Mouse (Mus musculus) kidney, postnatal 36 days (tissue): ENCODE measurements at regions not wholly inside any gene's neighbourhood (a gene's known extent, or its start where the extent isn't known, plus 50 kb on each side); places are given as distances from the start of the nearest gene placed in this dataset.

ENCODE experiments used
- DNase-seq, 2 experiments: peaks; one replicate each; pipeline ENCODE4 v3.0.0; 2021 to 2022; ENCODE audit warnings: mixed read lengths in 2 of 2

DNA sequence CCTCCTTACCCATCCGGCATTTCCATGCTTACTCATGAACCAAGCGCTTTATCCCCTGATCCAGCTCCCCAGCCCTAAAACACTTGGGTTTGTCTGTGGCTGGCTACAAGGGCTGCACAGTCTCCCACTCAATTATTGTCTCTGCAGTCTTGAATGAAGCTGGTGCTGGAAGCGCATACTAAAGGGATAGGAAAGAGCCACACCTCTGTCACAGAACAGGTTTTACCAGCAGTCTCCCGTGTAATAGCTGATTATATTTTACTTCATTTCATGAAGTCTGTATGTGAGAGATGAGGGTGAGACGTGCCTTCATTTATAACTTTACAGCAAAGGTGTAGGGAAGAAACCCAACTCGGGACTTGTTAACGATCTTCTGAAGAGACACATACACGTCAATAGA lies 167.0 kb upstream of the Adgrl2 start:
- DNase-seq, result no peak

DNA sequence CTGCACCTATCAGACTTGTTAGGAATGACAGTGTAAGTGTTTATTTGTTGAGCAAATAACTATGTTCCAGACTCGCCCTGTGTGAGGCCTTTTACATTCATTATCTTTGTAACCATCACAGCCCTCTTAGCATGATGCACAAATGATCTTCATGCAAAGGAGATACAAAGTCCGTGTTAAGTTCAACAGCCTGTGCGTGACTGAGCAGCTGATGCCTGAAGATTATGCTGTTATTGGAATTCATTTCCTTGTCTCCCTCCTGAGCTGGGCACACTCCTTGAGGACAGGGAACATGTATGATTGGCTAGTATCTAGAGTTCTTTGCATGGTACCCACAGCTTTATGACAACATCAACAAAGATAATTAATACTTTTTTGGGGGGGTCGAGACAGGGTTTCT lies 162.0 kb upstream of the Adgrl2 start:
- no peak for DNase-seq

DNA sequence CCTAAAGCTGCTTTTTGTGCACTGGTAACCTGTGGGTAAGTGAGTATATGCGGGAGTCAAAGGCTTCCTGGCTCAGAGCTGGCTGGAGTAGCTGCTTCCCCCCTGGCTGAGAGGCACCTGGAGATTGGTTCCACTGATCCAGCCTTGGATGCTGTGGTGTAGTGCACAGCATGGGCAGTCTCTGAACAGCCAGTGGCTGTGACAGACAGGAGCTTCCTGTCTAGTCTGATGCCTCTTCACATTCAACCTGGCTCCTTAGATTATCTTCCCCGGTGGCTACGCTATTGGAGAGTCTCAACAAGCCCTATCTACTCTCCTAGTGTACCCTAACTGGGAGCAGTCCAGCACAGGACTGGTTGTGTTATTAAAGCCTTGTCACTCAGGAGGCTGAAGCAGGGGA lies 160.4 kb upstream of the Adgrl2 start:
- no peak for DNase-seq

DNA sequence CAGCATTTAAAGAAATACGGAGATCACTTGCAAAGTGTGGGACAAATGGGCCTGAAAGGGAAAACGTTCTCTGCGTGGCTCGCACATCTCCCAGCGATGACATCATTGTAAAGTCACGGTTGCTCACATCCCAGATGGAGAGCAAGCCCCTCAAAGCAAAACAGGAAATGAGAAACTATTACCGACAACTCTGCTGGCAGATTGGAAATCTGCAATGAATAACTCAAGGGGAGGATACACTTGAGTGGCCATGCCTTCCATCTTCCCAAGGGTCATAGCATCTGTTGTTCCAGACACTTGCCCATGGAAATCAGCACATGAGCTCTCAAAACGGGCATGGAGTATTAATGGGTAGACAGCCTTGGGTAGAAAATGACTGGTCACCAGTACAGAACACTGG lies 158.3 kb upstream of the Adgrl2 start:
- DNase-seq, result peak; percentile 15 to 35

DNA sequence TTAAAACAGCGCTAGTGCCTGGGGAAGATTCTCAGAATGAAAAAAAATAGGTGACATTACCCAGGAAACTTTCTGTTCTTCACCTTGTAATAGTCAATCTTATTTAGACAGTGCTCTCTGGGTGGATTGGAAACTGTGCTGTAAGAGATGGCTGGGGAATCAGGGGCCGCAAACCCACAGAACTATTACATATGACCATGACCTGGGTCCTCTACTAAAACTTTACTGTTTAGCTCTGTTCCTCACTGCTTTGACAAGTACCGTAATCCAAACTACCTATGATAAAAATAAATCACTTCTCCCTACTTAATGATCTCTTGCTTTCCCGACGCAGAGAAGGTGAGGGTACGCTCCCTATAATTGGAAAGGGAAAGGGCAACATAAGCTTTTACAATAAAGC lies 157.6 kb upstream of the Adgrl2 start:
- no peak for DNase-seq

DNA sequence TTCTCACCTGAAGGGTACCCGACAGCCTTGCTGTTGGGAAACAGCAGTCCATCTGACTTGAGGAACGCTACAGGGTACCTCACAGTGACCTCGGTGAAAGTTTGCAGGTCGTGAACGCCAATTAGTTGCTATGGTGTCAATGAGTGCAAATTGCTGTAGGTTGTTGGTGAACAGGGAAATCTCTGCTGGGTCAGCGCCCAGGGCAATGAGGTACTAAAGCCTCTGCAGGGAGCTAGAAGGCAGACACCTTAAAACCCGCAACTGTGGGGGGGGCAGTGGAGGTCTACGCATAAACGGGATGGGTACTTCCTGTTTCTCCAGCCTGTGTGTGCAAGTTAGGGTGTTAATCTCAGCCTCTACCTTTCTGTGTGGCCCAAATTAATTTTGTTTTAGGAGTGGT lies 156.3 kb upstream of the Adgrl2 start:
- DNase-seq, result no peak

DNA sequence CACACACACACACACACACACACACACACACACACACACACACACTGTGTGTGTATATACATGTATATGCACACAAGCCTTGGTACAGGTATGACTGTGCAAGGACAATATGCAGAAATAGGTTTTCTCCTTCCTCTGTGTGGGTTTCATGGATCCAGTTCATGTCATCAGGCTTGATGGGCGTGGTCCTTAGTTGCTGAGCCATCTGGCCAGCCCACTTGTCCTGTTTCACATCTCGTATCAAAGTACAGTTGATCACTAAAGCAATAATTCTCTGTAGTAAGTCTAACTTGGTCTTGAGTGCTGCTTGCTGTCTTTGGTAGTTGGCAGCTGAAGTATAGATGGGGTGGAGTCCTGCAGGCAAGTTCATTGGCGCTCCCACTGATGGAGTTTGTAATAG lies 150.1 kb upstream of the Adgrl2 start:
- no peak for DNase-seq

DNA sequence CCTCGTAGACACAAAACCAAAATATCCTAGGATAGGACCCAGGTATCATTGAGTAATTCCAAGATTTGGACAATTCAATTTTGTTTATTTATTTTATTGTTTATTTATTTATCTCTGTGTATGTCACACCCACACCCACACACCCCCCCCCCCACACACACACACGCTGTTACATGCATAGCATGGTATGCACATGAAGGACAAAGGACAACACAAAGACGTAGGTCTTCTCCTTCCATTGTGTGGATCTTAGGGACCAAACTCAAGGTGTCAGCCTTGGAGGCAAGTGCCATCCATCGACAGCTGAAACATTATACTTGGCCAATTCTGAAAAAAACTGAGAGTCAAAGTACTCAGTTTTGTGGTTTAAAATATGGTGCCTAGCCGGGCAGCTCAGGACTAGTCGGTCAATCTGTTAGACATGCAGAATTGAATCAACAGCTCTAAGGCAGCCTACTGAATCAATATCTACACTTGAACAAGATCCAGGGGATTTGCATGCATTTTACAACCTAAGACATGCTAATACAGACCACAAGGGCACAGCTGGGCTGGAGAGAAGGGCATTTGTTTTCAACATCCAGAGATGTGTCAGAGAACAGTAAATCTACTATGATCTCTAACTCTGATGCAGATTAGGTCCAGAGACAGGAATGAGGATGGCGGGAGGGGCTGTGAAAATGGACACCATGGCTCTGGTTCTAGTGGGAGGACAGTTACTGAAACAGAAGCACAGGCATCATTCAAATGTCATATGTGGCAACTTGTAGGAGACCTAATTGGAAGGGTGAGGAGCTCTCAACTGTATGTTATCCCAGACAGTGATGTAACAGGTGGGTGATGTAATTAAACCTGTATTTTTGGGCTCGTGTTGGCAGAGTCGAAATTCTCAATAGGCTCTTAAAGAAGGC lies 143.9 kb upstream of the Adgrl2 start:
- no peak for DNase-seq

DNA sequence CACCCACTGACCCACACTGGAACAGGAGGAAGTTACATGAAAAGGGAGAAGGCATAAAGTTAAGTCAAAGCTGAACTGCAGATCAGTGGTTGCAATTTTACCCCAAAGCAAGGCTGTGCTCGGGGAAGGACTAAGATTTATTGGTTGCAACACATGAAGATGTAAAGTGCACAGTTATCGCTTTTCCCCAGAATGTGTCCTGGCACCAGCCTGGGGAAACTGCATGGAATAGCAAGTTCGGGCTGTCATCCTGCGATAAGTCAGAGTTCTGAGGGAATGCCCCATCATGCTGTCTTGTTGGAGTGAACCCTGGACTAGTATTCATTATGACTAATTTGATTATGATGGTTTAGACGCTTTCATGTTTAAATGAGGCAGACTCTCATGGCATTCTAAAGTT lies 128.5 kb upstream of the Adgrl2 start:
- DNase-seq, result no peak

DNA sequence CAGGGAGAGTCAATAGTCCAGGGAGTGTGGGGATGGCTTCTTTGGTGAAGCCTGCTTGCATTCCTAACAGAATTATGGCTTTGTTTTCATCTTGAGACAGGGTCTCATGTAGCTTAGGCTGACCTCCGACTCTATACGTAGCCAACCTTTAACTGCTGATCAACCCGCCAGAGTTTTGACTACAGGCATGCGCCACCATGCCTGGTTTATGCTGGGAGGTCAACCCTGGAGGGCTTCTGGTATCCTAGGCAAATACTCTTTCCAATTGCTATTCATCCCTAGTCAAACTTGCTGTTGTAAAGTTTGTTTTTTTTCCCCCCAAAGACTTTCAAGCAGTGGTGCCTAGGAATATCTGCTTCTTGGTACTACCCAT lies 127.3 kb upstream of the Adgrl2 start:
- DNase-seq, result no peak

DNA sequence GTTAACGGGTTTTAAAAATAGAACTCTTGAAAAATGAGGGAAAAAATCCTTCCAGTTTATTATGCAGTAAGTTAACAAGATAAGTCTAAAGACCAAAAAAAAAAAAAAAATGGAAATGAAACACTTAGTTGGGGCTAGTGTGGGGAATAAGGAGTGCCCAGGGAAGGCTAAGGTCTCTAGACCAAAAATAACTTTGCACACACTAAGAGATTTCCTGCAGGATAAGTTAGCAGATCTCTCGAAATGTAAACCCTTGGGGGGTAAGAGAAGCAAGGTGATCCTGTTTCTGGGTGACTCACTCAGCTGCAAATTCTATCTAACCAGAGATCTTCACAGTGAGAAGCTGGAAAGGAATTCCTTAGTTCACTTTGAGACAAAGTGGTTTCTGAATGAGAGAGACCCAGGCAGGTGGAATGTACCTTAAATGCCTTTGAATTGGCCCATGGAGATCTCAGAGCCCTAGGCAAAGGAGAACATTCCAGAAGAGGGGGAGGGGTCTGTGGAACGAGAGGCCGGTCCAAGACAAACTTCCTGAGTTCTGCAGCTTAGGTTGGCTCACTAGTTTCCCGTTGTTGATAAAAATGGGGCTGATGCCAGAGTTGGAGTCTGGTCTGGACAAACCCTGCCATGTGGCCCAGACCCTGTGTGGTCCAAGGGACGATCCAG lies 126.8 kb upstream of the Adgrl2 start:
- DNase-seq, result peak; percentile 66 to 70

DNA sequence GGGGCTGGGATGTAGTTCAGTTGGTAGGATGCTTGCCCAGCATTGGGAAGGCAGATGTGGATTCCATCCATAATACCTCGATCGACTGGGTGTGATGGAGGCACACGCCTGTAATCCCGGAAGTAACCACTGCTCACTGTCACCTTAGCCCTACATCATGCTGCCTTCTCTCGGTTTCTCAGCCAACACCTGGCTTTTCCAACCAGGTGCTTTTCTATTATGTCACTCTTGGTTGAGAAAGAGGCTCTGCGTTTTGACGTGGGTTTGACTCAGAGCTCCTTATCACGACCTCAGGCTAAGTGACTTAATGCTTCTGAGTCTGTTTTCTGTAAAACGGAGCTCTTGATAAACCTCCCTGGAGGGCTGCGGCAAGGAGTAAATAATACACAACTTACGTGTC lies 126.2 kb upstream of the Adgrl2 start:
- no peak for DNase-seq

DNA sequence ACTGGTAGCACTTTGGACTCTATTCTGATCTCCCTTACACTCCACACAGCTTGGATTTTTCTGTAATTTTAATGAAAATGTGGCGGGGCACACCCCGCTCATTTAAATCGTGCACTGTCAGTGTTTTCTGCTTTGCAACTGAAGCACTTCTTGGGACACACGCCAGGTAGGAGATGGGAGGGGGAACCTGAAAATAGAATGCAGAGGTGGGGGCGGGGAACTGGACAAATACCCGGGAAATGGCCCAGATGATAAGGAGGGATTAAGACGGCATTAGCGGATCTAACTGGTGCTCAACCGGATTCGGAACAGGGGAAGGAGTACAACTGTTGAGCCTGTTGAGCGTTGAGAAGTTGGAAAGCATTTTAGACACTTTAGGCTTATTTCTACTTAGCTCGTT lies 125.5 kb upstream of the Adgrl2 start:
- peak; percentile 31 to 36 for DNase-seq

DNA sequence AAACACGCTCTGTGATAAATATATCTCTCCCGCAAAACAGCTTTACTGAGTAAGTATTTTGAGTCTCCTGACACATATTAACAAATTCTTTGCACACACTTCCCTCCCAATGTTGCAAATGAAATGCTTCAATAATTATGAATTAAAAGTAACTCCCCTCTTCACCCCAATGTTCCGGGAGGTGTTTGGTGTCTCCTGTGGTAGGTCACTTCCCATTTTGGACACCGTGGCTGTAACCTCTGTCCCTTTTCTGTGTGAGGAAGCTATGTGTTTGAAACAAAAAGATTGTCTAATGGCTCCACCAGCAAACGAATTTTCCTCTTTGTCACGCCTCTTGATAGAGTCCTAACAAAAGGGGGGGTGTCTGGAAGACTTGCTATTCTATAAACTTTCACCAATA lies 122.5 kb upstream of the Adgrl2 start:
- DNase-seq, result no peak

DNA sequence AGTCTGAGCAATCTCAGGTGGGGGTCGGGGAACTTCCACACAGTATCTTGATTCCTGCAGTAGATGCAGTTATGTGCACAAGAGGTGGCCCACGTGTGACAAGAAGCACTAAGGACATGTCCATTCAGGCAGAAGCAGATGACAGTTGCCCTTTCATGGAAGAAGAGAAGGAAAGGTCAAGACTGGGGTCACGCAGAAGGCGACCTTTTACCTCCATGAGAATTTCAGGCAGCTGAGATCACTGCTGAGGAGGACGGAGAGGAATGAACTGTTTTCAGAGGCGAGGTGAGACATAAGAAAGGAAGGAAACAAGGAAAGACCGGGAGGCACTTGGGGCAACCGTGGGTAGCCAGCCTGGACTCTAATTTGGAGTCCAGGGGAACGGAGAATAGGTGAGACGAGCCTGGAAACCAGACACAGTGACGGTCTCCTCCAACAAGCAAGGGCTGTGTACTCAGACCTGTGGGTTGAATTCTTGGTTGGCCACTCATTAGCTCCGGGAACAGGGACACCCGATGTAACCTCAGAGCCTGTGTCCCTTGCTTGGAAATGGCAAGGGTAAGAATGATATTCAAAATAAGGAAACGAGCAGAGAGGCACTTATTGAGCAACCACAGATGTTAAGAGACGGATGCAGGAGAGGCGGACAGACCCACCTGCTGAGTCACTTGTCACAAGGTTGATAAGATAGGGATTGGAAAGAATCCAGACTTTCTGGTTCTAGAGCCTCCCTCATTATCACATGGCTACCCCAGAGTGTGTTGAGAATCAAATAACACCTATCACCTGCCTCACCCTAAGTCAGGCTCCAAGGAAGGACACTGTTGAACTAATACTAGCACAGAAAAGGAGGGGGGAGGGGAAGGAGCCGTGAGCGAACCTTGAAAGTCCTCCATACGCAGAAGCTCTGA lies 121.4 kb upstream of the Adgrl2 start:
- DNase-seq, result peak in 1 of 2 experiments; percentile 27

DNA sequence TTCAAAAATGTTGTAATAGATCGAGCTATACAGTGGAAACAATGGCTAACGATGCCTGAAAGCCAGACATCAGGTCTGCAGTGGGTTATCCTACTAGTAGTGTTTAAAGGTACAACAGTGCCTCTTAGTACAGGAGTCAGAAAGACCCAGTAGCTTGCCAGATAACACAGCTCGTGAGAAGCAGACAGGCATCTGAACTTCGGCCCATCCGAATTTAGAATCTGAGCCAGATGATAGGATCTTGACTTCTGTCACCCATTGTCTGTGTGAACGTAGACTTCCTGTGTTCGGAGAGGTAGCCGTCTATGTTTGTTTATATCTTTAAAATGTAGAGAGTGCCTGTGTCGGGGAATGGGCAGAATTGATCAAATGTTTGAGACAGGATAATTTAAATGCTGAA lies 120.5 kb upstream of the Adgrl2 start:
- DNase-seq, result peak; percentile 18 to 20

DNA sequence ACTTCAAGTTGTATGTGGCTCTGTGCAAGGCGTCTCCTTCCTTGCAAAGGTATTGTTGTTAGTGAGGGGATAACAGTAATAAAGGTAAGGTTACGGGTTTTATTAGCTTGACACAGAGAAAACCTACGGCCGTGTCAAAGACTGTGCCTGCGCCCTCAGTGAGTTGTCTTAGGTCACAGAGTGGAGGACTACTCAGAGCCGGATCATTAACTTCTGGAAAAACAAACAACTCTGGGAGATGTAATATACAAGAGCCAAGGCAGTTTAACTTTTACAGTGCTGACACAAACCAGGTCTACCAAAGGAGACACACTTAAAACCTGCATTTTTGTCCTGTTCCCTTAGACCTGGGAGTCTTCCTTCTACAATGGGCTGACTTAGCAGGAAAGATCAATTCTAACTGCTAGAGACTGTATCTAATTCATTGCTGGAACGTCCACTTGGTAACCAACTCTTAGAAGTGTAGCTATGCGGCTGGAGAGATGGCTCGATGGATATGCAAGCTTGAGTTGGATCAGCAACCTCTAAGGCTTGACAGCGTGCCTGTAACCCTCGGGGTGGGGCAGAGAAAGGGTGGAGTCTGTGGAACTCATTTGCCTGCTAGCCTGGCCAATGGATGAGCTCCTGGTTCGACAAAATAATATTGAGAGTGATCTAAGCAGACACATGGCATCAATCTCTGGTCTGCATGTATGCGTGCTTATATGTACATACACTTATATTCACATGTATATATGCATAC lies 115.5 kb upstream of the Adgrl2 start:
- DNase-seq, result peak; percentile 43 to 59

DNA sequence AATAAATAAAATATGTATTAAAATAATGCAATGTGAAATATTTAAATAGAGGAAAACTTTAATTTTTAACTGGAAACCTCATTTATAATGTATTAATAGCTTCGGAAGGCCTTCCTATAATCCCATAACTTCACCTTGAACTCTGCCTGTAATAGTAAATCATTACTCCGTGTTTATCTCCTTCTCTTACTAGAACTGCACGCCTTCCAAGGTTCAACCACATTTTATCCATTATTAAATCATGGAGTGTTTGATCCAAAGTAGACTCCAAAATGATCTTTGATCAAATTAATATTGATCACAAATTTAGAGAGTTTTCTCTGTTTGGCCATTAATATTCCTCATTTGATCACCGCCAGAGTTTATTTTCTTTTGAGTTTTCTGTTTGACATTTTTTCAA lies 114.8 kb upstream of the Adgrl2 start:
- no peak for DNase-seq

DNA sequence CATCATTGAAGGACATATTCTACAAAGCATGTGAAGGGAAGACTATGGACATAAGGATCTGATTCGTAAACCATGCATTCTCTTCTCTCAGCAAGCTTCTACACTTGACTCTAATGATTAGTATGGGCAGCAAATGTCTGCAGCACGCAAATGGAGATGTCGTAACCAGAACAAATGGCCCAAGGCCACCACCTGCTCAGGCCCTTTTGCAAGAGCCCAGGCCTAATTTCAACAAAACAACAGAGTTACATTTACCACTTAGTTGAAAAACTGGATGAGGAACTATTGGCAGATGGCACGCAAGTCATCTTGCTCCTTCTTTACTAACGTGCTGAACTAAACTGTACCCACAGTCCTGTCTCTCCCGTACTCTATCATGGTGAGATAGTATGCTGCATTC lies 113.7 kb upstream of the Adgrl2 start:
- DNase-seq, result no peak

DNA sequence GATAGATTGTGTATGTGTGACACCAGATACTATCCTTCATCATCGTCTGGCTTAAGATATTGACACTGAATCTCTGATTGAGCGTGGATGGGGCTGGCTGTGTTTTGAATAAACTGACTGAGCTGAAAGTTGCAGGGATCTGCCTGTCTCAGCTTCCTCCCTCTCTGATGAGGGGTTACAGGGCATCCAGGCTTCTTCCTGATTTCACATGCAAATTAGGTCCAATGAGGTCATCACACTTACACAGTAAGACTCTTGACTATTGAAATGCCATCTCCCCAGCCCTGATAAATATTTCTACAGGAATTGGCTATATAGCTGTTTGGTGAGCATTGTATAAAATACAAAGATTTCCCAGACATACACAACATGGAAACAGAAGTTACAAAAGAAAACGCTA lies 113.1 kb upstream of the Adgrl2 start:
- no peak for DNase-seq

DNA sequence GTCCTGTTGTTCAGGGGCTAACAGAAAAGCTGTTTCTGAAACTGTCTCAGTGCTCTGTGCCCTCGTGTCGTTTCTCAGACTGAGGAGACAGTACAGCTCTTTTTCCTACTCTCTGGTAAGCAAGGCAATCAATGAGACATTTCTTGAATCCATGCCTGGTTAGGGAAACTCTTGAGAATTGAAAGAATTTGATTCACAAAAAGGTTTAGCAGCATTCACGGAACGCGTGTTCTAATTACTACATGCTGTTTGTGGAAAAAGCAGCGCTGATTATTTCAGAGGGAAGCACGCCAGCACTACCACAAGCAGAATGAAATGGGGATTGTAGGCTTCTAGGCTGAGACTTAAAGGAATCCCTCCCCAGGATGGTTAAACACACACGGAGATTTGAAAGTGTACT lies 112.5 kb upstream of the Adgrl2 start:
- no peak for DNase-seq

DNA sequence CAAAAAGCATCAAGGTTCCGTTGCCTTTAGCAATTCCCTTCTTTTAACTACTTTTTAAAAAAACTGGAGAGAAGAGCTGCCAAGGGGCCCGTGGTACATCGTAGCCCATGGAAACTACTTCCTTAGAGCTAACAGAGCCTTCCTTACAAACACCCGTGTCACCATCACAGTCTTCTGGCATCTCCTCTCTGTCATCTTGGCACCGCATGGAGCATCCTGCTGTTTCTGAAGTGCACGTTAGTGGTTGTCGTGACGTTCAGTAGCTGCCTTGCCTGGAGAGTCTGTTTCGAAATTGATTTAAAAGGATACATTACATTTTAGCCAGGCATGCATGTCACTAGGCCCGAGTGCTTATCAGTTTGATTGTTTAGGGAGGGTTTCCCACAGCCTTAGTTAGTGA lies 111.4 kb upstream of the Adgrl2 start:
- no peak for DNase-seq

DNA sequence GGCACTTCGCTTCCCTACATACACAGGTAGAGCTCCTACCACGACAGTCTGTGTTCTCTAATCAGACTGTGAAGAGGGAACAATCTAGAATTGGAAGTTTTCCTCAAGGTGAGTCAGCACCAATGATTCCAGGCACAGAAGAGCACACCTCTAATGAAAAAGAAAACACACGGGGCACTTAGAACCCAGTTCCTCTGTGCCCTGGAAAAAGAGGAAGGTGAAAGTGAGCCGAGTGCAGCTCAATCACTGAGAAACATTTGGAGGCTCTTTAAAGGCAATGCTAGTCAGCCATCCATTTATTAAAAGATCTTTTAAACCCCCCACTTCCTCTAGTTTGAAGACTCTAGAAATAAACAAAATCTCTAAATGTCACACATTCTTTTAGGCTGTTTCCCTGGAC lies 108.4 kb upstream of the Adgrl2 start:
- no peak for DNase-seq
